Mouse (Mus musculus) c-Kit-negative CD71-positive TER-119-positive erythroid progenitor cells, embryonic 14.5 days (primary cell): ENCODE measurements at regions not wholly inside any gene's neighbourhood (a gene's known extent, or its start where the extent isn't known, plus 50 kb on each side); places are given as distances from the start of the nearest gene placed in this dataset.
A peak's percentile ranks its signal among the peaks of the same experiment; 100 is the strongest.

Experiments used
- DNase-seq: peaks from one replicate; pipeline ENCODE4 v3.0.0-alpha.2; 2013; ENCODE audit warnings: low read depth, low spot score

- DNase-seq = no peak
These were observed 352.8 kb downstream of the Kctd12 start for GRCm38 (mm10) chr14:102629601-102630000.

- DNase-seq = no peak
These were observed 360.9 kb downstream of the Kctd12 start for GRCm38 (mm10) chr14:102621546-102621945.

DNA sequence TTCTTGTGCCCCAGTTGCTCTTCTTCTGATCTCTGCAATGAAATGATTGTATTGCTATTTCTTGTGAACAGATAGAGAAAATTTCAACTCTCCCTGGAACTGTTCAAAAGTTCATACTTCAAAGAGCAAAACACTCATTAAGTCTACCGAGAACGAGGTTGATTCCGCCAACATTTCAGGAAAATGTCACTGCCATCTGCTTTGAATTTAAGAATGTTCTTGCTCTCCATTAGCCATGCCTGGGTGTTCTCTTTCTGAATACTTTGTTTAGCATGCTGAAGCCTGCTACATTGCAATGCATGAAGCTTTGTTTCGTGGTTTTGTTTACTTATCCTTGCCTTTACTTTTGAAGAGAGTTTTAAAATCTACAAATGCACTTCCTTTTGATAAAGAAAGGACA is 363.4 kb downstream of the Kctd12 start:
- DNase-seq = no peak

DNA sequence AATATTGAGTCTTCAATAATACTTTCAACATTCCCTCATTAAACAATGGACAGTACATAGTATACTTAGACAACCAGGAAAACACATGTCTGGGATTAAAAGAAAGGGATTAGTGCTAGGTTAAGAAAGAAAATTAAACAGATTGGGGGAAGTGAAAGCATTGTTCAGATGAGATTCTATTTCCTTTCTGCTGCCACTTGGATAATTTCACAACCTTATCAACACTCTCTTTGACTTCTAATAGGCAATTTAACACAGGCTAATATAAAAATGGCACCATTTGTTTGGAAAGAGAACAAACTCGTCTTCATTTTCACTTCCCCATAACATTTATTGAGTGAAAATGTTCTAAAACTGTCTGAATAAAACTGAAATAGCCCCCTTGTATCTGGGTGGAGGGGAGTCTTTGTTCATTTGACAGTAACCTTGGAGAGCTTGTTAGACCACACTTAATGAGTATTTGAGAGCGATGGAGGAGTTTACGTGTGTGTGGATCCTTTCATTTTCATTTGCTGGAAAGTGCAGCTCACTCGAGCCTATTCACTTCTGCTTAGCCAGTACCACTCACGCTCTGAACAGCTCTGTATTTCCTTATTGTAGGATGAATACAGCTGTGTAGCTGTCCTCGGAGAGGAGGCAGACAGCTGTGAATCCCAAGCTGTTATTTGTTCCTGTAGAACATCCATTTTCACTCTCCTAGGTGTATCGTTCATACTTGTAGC is 366.7 kb downstream of the Kctd12 start:
- DNase-seq = no peak

GRCm38 (mm10) chr14:102606055-102606454 is 376.4 kb downstream of the Kctd12 start:
- no peak for DNase-seq

DNA sequence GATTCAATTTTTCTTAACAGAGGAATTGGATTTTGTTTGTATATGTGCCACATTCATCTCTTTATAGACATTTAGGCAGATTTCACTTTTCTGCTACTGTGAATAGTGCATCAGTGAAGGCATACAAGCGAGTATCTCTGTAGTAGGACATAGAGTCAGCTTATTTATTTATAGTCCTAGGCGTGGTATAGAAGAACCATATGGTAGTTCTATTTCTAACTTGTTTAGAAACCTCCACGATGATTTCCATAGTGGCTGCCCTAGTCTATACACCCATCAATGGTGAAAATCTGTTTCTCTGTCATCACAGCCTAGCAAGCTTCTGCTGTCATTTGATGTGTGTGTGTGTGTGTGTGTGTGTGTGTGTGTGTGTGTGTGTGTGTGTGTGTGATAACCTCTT is 387.6 kb downstream of the Kctd12 start:
- no peak for DNase-seq

GRCm38 (mm10) chr14:102553781-102554180 is 428.7 kb downstream of the Kctd12 start:
- no peak for DNase-seq

- DNase-seq = no peak
These were observed 429.8 kb downstream of the Kctd12 start for GRCm38 (mm10) chr14:102552598-102552997.

DNA sequence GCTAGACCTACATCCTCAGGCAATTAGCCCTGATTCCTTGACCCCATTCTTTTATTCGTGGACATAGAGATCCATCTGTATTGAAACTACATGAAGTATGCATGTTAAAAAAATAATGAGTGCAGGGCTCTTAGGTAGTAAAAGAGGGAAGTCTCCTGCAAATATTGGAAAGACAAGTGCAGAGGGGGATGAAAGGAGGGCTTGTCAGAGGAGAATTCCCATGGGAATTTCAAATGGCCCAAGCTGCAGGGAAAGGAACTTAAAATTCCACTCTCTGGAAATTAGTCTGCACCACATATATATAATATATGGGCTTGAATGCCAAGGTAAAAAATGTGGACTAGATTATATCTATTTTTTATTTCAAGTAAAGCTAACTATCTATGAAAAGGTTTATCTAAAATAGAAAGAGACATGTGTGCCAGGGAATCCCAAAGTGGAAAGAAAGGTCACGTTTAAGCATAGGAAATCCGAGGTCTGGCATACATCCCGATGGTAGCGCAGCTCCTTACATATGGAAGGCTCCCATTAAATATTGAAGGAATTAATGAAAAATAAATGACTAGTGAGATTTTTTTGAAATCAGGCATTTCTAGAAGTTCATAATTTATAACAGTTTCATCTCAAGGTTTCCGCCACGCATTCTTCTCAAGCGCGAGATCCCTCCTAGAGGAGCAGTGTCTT is 457.4 kb downstream of the Kctd12 start:
- no peak for DNase-seq

DNA sequence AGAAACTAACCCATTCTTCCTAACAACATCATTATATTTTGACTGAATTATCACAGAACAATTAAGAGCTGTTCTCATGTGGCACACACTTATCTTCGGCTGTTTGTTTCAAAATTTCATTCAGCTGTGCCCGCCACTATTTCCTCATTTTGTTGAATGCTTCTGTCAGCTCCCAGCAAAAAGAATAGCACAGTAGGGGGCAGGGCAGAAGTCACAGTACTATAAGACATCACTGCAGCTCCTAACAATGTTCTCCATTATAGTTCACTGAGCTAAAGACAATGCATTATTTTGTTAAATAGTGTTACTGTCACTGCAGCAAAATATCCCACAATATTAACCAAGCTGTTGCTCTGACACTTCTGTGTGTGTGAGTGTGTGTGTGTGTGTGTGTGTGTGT is 465.7 kb downstream of the Kctd12 start:
- no peak for DNase-seq

DNA sequence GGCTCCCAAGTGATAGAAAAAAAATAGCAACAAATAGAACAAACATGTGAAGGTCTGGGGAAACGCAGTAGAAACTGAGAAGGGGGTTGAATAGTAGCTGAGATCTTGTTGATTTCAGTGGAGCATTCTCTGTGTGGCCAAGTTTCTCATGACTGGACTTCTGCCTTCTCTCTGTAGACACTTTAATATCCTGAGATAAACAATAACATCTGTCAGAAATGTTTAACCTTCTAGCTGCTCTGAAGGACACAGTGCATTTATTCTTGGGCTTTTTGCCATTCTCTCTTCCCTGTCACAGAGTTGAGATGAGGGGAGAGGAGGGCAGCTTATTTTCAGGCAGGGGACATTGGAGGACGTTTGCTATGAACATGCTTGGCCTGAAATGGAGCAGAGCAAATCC is 467.9 kb downstream of the Kctd12 start:
- no peak for DNase-seq

DNA sequence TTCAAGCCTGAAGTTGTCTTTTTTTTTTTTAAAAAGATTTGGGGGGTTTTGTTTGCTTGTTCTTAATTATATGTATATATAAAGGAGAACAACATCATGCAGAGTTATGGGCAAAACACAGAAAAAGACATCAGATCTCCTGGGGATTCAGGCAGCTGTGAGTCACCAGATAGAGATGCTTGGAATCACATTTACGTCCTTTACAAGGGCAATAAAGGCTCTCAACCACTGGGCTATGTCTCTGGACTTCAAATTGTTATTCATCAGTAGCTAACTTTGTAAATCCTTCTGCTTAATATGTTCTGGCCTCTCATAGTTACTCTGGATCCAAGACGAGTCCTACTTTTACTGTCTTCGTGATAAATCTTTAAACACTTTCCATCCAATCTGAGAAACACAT is 469.8 kb downstream of the Kctd12 start:
- no peak for DNase-seq

GRCm38 (mm10) chr14:102511691-102512383 is 470.6 kb downstream of the Kctd12 start:
- DNase-seq = no peak

GRCm38 (mm10) chr14:102510387-102510786 is 472.1 kb downstream of the Kctd12 start:
- peak; percentile 1 for DNase-seq

GRCm38 (mm10) chr14:102505696-102506321 is 476.6 kb downstream of the Kctd12 start:
- DNase-seq = no peak

DNA sequence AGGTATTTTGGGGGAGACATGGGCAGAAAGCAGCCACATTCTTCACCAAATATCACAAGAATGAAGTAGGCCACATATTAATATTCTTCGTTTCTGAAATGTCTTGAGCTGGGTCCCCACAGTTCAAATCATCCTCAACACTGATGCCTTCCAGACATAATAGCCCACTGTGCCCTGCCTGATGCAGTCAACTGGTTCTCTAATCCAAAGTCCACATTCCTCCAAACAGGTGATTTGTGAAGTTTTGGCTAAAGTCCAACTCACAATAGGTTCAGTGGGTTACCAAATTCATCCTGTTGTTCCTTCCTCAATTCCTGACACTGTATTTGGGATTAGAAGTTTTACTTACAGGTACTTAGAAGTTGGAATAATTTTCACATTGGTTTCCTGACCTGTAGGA is 485.3 kb downstream of the Kctd12 start:
- no peak for DNase-seq

- DNase-seq = no peak
These were observed 490.1 kb downstream of the Kctd12 start for GRCm38 (mm10) chr14:102492376-102492775.

- DNase-seq = no peak
These were observed 491.2 kb downstream of the Kctd12 start for GRCm38 (mm10) chr14:102491205-102491604.

GRCm38 (mm10) chr14:102477162-102477561 is 505.3 kb downstream of the Kctd12 start:
- no peak for DNase-seq

DNA sequence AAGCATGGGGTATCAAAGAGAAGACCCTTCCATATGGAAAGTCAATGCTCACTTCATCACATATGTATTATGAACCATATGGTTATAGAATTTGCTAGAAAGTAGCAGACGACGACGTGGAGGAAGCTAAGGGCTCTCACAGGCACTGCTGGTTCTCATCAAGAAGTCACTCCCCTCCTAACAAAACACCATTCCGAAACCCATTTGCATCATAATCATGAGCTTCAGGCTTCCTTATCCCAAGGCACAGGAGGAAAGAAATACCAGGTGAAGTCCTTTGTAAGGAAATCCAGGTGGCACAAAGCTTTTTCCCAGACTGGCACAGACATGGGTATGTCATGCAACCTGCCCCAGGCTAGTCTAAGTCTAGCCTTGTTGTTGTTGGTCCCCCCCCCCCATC is 513.1 kb downstream of the Kctd12 start:
- DNase-seq = no peak

DNA sequence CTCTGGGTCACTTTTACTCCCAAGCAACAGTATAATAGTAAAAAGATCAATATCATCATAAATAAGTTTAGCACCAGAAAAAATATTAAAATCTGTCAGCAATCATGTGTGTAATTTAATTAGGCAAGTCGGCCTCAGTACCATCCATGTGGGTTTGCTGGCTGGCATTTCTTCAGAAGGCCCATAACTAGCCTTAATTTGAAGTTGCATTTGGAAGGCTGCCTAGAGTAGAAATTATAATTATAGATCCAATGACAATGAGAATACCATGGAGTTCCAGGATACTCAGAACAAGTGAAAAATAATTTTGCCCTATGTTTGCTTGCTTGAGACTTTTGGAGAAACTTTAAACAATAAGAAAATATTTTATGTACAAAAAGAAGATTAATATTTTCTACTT is 521.4 kb downstream of the Kctd12 start:
- no peak for DNase-seq

- DNase-seq = no peak
These were observed 542.7 kb downstream of the Kctd12 start for GRCm38 (mm10) chr14:102439738-102440137.
